Mouse (Mus musculus) stomach, embryonic 15.5 days (tissue): ENCODE data around the gene 4930415O20Rik. TPM values are rescaled to one million over a fixed set of nuclear protein-coding genes. Genes with fewer than 3 reads are reported as not detected.

Source experiments
- ATAC-seq: fragments of 200-750 bp; cut with Nextera tagmentation; 2 replicates; pipeline ENCODE4 v1.8.0; 2017; ENCODE audit warnings: low read depth, moderate number of reproducible peaks, moderate TSS enrichment; ENCODE audit not compliant: insufficient read depth, low FRiP score
- H3K27ac ChIP-seq: fragments of 300-500 bp; sonication (generic); 2 replicates; pipeline ENCODE4 v1.5.1; 2015; ENCODE audit warnings: mild to moderate bottlenecking, inconsistent platforms
- H3K27me3 ChIP-seq: fragments of 300-500 bp; sonication (generic); replicated peaks from 2 replicates; pipeline ENCODE4 v1.6.1; 2015; ENCODE audit warnings: inconsistent platforms
- H3K36me3 ChIP-seq: fragments of 300-500 bp; sonication (generic); 2 replicates; pipeline ENCODE4 v1.6.1; 2015; ENCODE audit warnings: inconsistent platforms
- H3K4me1 ChIP-seq: fragments of 300-500 bp; sonication (generic); 2 replicates; pipeline ENCODE4 v1.6.1; 2015; ENCODE audit warnings: inconsistent platforms
- H3K4me2 ChIP-seq: fragments of 300-500 bp; sonication (generic); 2 replicates; pipeline ENCODE4 v1.6.1; 2015; ENCODE audit warnings: mild to moderate bottlenecking, inconsistent platforms
- H3K4me3 ChIP-seq: fragments of 300-500 bp; sonication (generic); replicated peaks from 2 replicates; pipeline ENCODE4 v1.5.1; 2015; ENCODE audit warnings: inconsistent platforms
- H3K9ac ChIP-seq: fragments of 300-500 bp; sonication (generic); 2 replicates; pipeline ENCODE4 v1.6.1; 2015; ENCODE audit warnings: inconsistent platforms
- H3K9me3 ChIP-seq: fragments of 300-500 bp; sonication (generic); 2 replicates; pipeline ENCODE4 v1.6.1; 2016; ENCODE audit warnings: inconsistent platforms
- WGBS: fragments of 180-500 bp; shearing (Covaris S2); methylation state at CpG from one replicate; pipeline ENCODE4 v1.1.7; 2015; 5-methylcytosine and 5-hydroxymethylcytosine counted together
- polyA plus RNA-seq: library from polyadenylated mRNA; unstranded; fragments of >200 nt; fragmentation: Nextera tagmentation; extraction: Ambion mirVana; gene quantifications from 2 replicates; pipeline ENCODE4 v1.2.1, GENCODE M21; 2015

4930415O20Rik gene
- polyA plus RNA-seq, 1 experiment from 2014 or later = not detected

- Histone ChIP-seq H3K4me1 (peaks cover 38% of the 10 kb centered on the region), H3K9ac (no peak overlapping the region), H3K9me3 (no peaks in the 10 kb centered on the region), H3K4me2 (peak overlapping the region; percentile 94; the same call in 1 of the 2 replicates), H3K4me3 (no peak overlapping the region), H3K27ac (no peak overlapping the region), H3K27me3 (peaks cover 11% of the 10 kb centered on the region), H3K36me3 (0 out of 2 replicates have a peak, but pooled peaks cover 8% of the 10 kb centered on the region)
- ATAC-seq = no peak
- 46% methylated on average over 5 of the region's 5 CpGs for WGBS
Observed at GRCm38 (mm10) chr15:98636517-98636916, 65.7 kb downstream of the 4930415O20Rik start.

GRCm38 (mm10) chr15:98637155-98637554 lies 66.4 kb downstream of the 4930415O20Rik start:
- 54% methylated on average over 3 of the region's 3 CpGs for WGBS
- H3K4me2 ChIP-seq = no peak overlapping the region
- no peaks in the 10 kb centered on the region for H3K9me3 ChIP-seq
- H3K27ac ChIP-seq = no peak overlapping the region
- no peak for ATAC-seq
- H3K27me3 ChIP-seq = peaks cover 11% of the 10 kb centered on the region
- H3K4me1 ChIP-seq = peaks cover 33% of the 10 kb centered on the region
- H3K36me3 ChIP-seq = peaks cover 13% of the 10 kb centered on the region; the same call in 1 of the 2 replicates
- H3K4me3 ChIP-seq = no peak overlapping the region
- H3K9ac ChIP-seq = no peak overlapping the region

Other genes starting within 250 kb of the 4930415O20Rik start
- gene Olfr284, start 230.0 kb upstream of the 4930415O20Rik start, polyA plus RNA-seq = not detected in 2 replicates
- not detected in 2 replicates for gene Olfr283, start 190.1 kb upstream of the 4930415O20Rik start, polyA plus RNA-seq
- not detected in 2 replicates for gene Olfr282, start 139.8 kb upstream of the 4930415O20Rik start, polyA plus RNA-seq
- 0.03 TPM in 1 of 2 replicates, not detected in the other for gene Olfr281, start 118.4 kb upstream of the 4930415O20Rik start, polyA plus RNA-seq
- not detected in 2 replicates for gene OR5BS1P, start 101.1 kb upstream of the 4930415O20Rik start, polyA plus RNA-seq
- gene Lalba, start 88.3 kb upstream of the 4930415O20Rik start, polyA plus RNA-seq = 0.23 TPM in 1 of 2 replicates, not detected in the other
- gene Olfr279, start 78.6 kb upstream of the 4930415O20Rik start, polyA plus RNA-seq = not detected in 2 replicates
- gene Kansl2, start 36.7 kb upstream of the 4930415O20Rik start, polyA plus RNA-seq = 79.4 and 86.7 TPM in 2 replicates
- gene Ccnt1, start 81 bp upstream of the 4930415O20Rik start, polyA plus RNA-seq = 46.7 and 48.6 TPM in 2 replicates
- 21.9 and 22.5 TPM in 2 replicates for gene Adcy6, start 39.1 kb downstream of the 4930415O20Rik start, polyA plus RNA-seq
- 29.0 and 32.2 TPM in 2 replicates for gene Cacnb3, start 59.8 kb downstream of the 4930415O20Rik start, polyA plus RNA-seq
- gene Ddx23, start 91.9 kb downstream of the 4930415O20Rik start, polyA plus RNA-seq = 22.9 and 26.8 TPM in 2 replicates
- 1.3 and 1.4 TPM in 2 replicates for gene Rnd1, start 106.5 kb downstream of the 4930415O20Rik start, polyA plus RNA-seq
- gene Ccdc65, start 137.2 kb downstream of the 4930415O20Rik start, polyA plus RNA-seq = 0.84 and 1.1 TPM in 2 replicates
- gene Fkbp11, start 157.2 kb downstream of the 4930415O20Rik start, polyA plus RNA-seq = 112 and 123 TPM in 2 replicates
- 41.6 and 45.2 TPM in 2 replicates for gene Arf3, start 192.2 kb downstream of the 4930415O20Rik start, polyA plus RNA-seq
- gene Wnt10b, start 207.1 kb downstream of the 4930415O20Rik start, polyA plus RNA-seq = 0.08 TPM in 1 of 2 replicates, not detected in the other
- not detected in 2 replicates for gene Wnt1, start 218.9 kb downstream of the 4930415O20Rik start, polyA plus RNA-seq
- not detected in 2 replicates for gene Ddn, start 238.5 kb downstream of the 4930415O20Rik start, polyA plus RNA-seq